Mouse (Mus musculus) forebrain, embryonic 14.5 days (tissue): ENCODE measurements around the gene Necab2. TPM values are rescaled to one million over a fixed set of nuclear protein-coding genes. Genes with fewer than 3 reads are reported as not detected.

ENCODE experiments used
- ATAC-seq: fragments of 200-750 bp; cut with Nextera tagmentation; 2 replicates; pipeline ENCODE4 v1.8.0; 2017; ENCODE audit warnings: mild to moderate bottlenecking, moderate library complexity
- DNase-seq: peaks from one replicate; pipeline ENCODE4 v3.0.0-alpha.2; 2015; ENCODE audit warnings: low spot score
- H3K27ac ChIP-seq: fragments of 300-500 bp; sonication (generic); 2 replicates; pipeline ENCODE4 v1.5.1; 2014; ENCODE audit warnings: low read depth, mild to moderate bottlenecking, control low read depth, low read length, moderate library complexity
- H3K27me3 ChIP-seq: fragments of 300-500 bp; sonication (generic); replicated peaks from 2 replicates; pipeline ENCODE4 v1.6.1; 2014; ENCODE audit warnings: low read length, control low read depth, mixed read lengths; ENCODE audit not compliant: control insufficient read depth, insufficient read depth
- H3K36me3 ChIP-seq: fragments of 300-500 bp; sonication (generic); 2 replicates; pipeline ENCODE4 v1.6.1; 2014; ENCODE audit warnings: low read length, control low read depth; ENCODE audit not compliant: control insufficient read depth, insufficient read depth
- H3K4me1 ChIP-seq: fragments of 300-500 bp; sonication (generic); 2 replicates; pipeline ENCODE4 v1.6.1; 2014; ENCODE audit warnings: antibody characterized with exemption, low read length, control low read depth; ENCODE audit not compliant: control insufficient read depth, insufficient read depth
- H3K4me2 ChIP-seq: fragments of 300-500 bp; sonication (generic); 2 replicates; pipeline ENCODE4 v1.6.1; 2014; ENCODE audit warnings: mild to moderate bottlenecking, control low read depth, low read length
- H3K4me3 ChIP-seq: fragments of 300-500 bp; sonication (generic); 2 replicates; pipeline ENCODE4 v1.5.1; 2014; ENCODE audit warnings: low read depth, low read length, control low read depth
- H3K9ac ChIP-seq: fragments of 300-500 bp; sonication (generic); 2 replicates; pipeline ENCODE4 v1.6.1; 2014; ENCODE audit warnings: mild to moderate bottlenecking, low read length, control low read depth, moderate library complexity
- H3K9me3 ChIP-seq: fragments of 300-500 bp; sonication (generic); replicated peaks from 2 replicates; pipeline ENCODE4 v1.6.1; 2016; ENCODE audit warnings: low read length, control low read depth, mixed read lengths; ENCODE audit not compliant: control insufficient read depth
- WGBS: fragments of 180-500 bp; shearing (Covaris S2); extraction: QIAGEN DNeasy Blood & Tissue Kit; methylation state at CpG from one replicate; pipeline ENCODE4 v1.1.7; 2014; 5-methylcytosine and 5-hydroxymethylcytosine counted together
- polyA plus RNA-seq: library from polyadenylated mRNA; unstranded; fragments of >200 nt; fragmentation: Nextera tagmentation; extraction: Ambion mirVana; gene quantifications from 2 replicates; pipeline ENCODE4 v1.2.1, GENCODE M21; 2014

The Necab2 gene
- polyA plus RNA-seq, 1 experiment from 2014 or later, result 16.9 TPM

- no peaks in the 10 kb centered on the region for H3K27me3 ChIP-seq
- no peak overlapping the region for H3K9ac ChIP-seq
- H3K4me3 ChIP-seq, result no peak overlapping the region
- H3K27ac ChIP-seq, result no peak overlapping the region
- whole genome bisulfite sequencing, result 83% methylated on average over 11 of the region's 11 CpGs
- H3K36me3 ChIP-seq, result no peaks in the 10 kb centered on the region
- no peak for ATAC-seq
- H3K9me3 ChIP-seq, result no peaks in the 10 kb centered on the region
- DNase-seq, result no peak
- H3K4me1 ChIP-seq, result no peaks in the 10 kb centered on the region
- no peak overlapping the region for H3K4me2 ChIP-seq
These were observed 37.8 kb downstream of the Necab2 start for GRCm38 (mm10) chr8:119484145-119484896.

DNA sequence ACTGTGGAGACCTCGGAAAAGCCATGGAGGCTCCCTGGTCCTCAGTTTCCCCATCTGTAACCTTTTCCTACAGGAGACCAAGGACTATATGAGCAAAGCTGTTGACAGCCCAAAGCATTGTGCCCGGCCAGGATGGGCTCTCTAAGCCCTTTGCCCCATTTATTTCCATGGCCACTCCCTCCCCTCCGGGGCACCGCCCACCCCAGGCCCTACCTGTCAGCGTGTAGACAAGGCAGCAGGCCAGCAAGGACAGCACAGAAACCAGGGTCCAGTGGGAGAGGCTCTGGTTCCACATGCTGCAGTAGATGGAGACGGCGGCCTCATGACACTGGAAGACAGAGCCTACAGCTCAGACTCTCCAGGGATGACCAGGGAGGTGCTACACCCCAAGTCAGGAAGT lies 40.6 kb downstream of the Necab2 start:
- whole genome bisulfite sequencing, result 73% methylated on average over 7 of the region's 7 CpGs

DNA sequence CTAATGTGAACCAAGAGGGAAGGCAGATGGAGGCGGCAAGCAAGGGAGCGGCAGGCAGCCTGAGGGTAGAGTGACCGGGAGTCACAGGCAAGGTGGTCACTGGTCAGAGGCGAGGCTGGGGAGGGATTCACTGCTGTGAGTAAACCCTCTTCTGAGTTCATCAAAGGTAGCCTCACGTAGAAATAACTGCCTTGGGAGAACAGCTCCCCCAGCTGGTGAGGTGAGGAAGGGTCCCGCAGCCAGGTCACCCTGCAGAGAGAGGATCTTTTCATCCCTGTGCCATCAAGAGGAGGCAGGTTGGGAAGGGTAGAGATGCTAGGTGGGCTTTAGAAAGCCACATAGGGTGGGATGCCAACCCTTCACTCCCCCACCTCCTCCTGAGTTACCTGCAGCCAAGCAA lies 50.3 kb downstream of the Necab2 start:
- ATAC-seq (no peak), DNase-seq (no peak)
- WGBS, result 32% methylated on average over 6 of the region's 6 CpGs
- Histone ChIP-seq H3K9ac (no peak overlapping the region), H3K4me1 (no peaks in the 10 kb centered on the region), H3K36me3 (no peaks in the 10 kb centered on the region), H3K9me3 (no peaks in the 10 kb centered on the region), H3K4me3 (no peak overlapping the region), H3K27ac (no peak overlapping the region), H3K4me2 (no peak overlapping the region), H3K27me3 (no peaks in the 10 kb centered on the region)

More for the DNA sequence above, 40.6 kb downstream of the Necab2 start:
- Histone ChIP-seq H3K9ac (no peak overlapping the region), H3K27me3 (no peaks in the 10 kb centered on the region), H3K36me3 (no peaks in the 10 kb centered on the region), H3K9me3 (no peaks in the 10 kb centered on the region), H3K4me2 (no peak overlapping the region), H3K4me3 (no peak overlapping the region), H3K4me1 (no peaks in the 10 kb centered on the region), H3K27ac (no peak overlapping the region)
- DNase-seq, result no peak
- no peak for ATAC-seq

- no peak for DNase-seq
- Histone ChIP-seq H3K9ac (no peak overlapping the region), H3K4me3 (no peak overlapping the region), H3K4me2 (no peak overlapping the region), H3K4me1 (peaks cover 5% of the 10 kb centered on the region; the same call in 1 of the 2 replicates), H3K9me3 (no peaks in the 10 kb centered on the region), H3K36me3 (no peaks in the 10 kb centered on the region), H3K27ac (no peak overlapping the region), H3K27me3 (no peaks in the 10 kb centered on the region)
- WGBS, result 93% methylated on average over 2 of the region's 2 CpGs
- no peak for ATAC-seq
These were observed 53.3 kb downstream of the Necab2 start for GRCm38 (mm10) chr8:119499836-119500235.

GRCm38 (mm10) chr8:119501598-119501997 lies 55.1 kb downstream of the Necab2 start, which contains the start of gene Slc38a8:
Gene Slc38a8 (minus strand): TSS chr8:119501698.
- H3K9ac ChIP-seq, result no peak within 1 kb of the TSS
- ATAC-seq (no peak), DNase-seq (no peak)
- no peak within 1 kb of the TSS for H3K4me2 ChIP-seq
- no peak within 1 kb of the TSS for H3K27ac ChIP-seq
- 0 out of 2 replicates have a peak, but pooled peaks cover 6% of the 10 kb centered on the region for H3K36me3 ChIP-seq
- H3K4me1 ChIP-seq, result peaks cover 5% of the 10 kb centered on the region; the same call in 1 of the 2 replicates
- 64% methylated on average over 5 of the region's 5 CpGs for WGBS
- no peaks in the 10 kb centered on the region for H3K27me3 ChIP-seq
- H3K4me3 ChIP-seq, result no peak within 1 kb of the TSS
- no peaks in the 10 kb centered on the region for H3K9me3 ChIP-seq

DNA sequence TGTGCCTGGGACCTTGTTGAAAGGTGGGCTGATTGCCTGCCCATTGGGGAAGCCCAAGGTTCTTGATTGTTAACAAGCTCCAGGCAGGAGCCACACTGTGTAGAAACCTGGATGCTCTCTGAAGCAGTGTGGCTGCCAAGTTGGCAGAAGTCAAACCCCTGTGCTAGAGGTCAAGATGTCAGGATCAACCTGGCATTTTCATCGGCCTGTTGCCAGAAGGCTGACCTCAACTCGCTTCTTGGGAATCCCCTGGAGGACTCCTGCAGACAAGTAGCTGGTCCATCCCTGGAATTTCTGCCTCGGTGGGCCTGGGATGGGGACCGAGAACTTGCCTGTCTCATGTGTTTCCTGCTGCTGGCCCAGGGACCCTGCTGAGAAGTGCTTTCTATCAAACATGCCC lies 55.6 kb downstream of the Necab2 start:
- ATAC-seq (no peak), DNase-seq (no peak)
- 53% methylated on average over 4 of the region's 4 CpGs for WGBS
- no peak overlapping the region for H3K27ac ChIP-seq
- peaks cover 5% of the 10 kb centered on the region; the same call in 1 of the 2 replicates for H3K4me1 ChIP-seq
- peaks cover 9% of the 10 kb centered on the region; the same call in 1 of the 2 replicates for H3K36me3 ChIP-seq
- H3K4me2 ChIP-seq, result no peak overlapping the region
- no peak overlapping the region for H3K4me3 ChIP-seq
- H3K27me3 ChIP-seq, result no peaks in the 10 kb centered on the region
- H3K9me3 ChIP-seq, result no peaks in the 10 kb centered on the region
- no peak overlapping the region for H3K9ac ChIP-seq

- WGBS, result 6% methylated on average over 9 of the region's 10 CpGs
- DNase-seq, result peak; percentile 49
- ATAC-seq, result peak; percentile 72
These were observed 56.8 kb downstream of the Necab2 start for GRCm38 (mm10) chr8:119503191-119503767.

GRCm38 (mm10) chr8:119505488-119505887 lies 59.0 kb downstream of the Necab2 start:
- H3K4me2 ChIP-seq, result no peak overlapping the region
- no peak for ATAC-seq
- H3K36me3 ChIP-seq, result peaks cover 43% of the 10 kb centered on the region
- H3K27ac ChIP-seq, result no peak overlapping the region
- H3K4me3 ChIP-seq, result no peak overlapping the region
- no peak for DNase-seq
- peaks cover 5% of the 10 kb centered on the region; the same call in 1 of the 2 replicates for H3K4me1 ChIP-seq
- 0 out of 2 replicates have a peak overlapping the region, but pooled peaks have one; percentile 3 for H3K9ac ChIP-seq
- WGBS, result 16% methylated on average over 9 of the region's 9 CpGs
- H3K9me3 ChIP-seq, result no peaks in the 10 kb centered on the region
- H3K27me3 ChIP-seq, result no peaks in the 10 kb centered on the region

More at GRCm38 (mm10) chr8:119503191-119503767, 56.8 kb downstream of the Necab2 start:
- no peak overlapping the region for H3K9ac ChIP-seq
- peaks cover 5% of the 10 kb centered on the region; the same call in 1 of the 2 replicates for H3K4me1 ChIP-seq
- no peak overlapping the region; the same call in 1 of the 2 replicates for H3K27ac ChIP-seq
- no peaks in the 10 kb centered on the region for H3K9me3 ChIP-seq
- H3K36me3 ChIP-seq, result peaks cover 21% of the 10 kb centered on the region
- H3K27me3 ChIP-seq, result no peaks in the 10 kb centered on the region
- no peak overlapping the region for H3K4me3 ChIP-seq
- no peak overlapping the region for H3K4me2 ChIP-seq

- ATAC-seq (no peak), DNase-seq (no peak)
- Histone ChIP-seq H3K36me3 (peaks cover 47% of the 10 kb centered on the region), H3K27me3 (no peaks in the 10 kb centered on the region), H3K4me2 (no peak overlapping the region), H3K9me3 (no peaks in the 10 kb centered on the region), H3K27ac (no peak overlapping the region), H3K4me1 (peaks cover 5% of the 10 kb centered on the region; the same call in 1 of the 2 replicates), H3K9ac (no peak overlapping the region), H3K4me3 (no peak overlapping the region)
- WGBS, result 88% methylated on average over 8 of the region's 8 CpGs
These were observed 59.6 kb downstream of the Necab2 start for GRCm38 (mm10) chr8:119506106-119506505.
